Mouse (Mus musculus) spleen, adult 2 months (tissue): ENCODE measurements at regions not wholly inside any gene's neighbourhood (a gene's known extent, or its start where the extent isn't known, plus 50 kb on each side); places are given as distances from the start of the nearest gene placed in this dataset.

Experiments
- CTCF ChIP-seq: fragments of 200-500 bp; IDR thresholded peaks from 2 replicates; pipeline ENCODE4 v1.5.1; 2011; ENCODE audit warnings: mild to moderate bottlenecking, inconsistent platforms; ENCODE audit not compliant: insufficient read depth, insufficient read length, insufficient replicate concordance; ENCODE audit errors: extremely low read depth
- POLR2A ChIP-seq: fragments of 200-500 bp; IDR thresholded peaks from 2 replicates; pipeline ENCODE4 v1.6.1; 2011; ENCODE audit warnings: low read depth, low read length, inconsistent platforms

GRCm38 (mm10) chr5:17247732-17248606, 125.0 kb upstream of the Speer4f2 start:
- TF ChIP-seq CTCF (no peak), POLR2A (no peak)
